Mouse (Mus musculus) cerebellum, adult 2 months (tissue): Measurements from ENCODE around the gene Olfr678. TPM values are rescaled to one million over a fixed set of nuclear protein-coding genes. Genes with fewer than 3 reads are reported as not detected.

Source experiments
- DNase-seq, 2 experiments: peaks; one replicate each; pipeline ENCODE4 v3.0.0; 2021
- H3K27ac ChIP-seq: fragments of 200-500 bp; 2 replicates; pipeline ENCODE4 v1.5.1; 2012; ENCODE audit warnings: low read length, control low read depth, inconsistent platforms; ENCODE audit not compliant: insufficient read depth
- H3K27me3 ChIP-seq: fragments of 200-500 bp; 2 replicates; pipeline ENCODE4 v1.6.1; 2012; ENCODE audit warnings: inconsistent platforms, mild to moderate bottlenecking, low read length, moderate library complexity; ENCODE audit not compliant: control insufficient read depth, insufficient read depth
- H3K4me1 ChIP-seq: fragments of 200-500 bp; 2 replicates; pipeline ENCODE4 v1.6.1; 2011; ENCODE audit warnings: low read length; ENCODE audit not compliant: control insufficient read depth, insufficient read depth
- H3K4me3 ChIP-seq: fragments of 200-500 bp; replicated peaks from 2 replicates; pipeline ENCODE3; 2011; ENCODE audit warnings: mild to moderate bottlenecking, low read depth, low read length, control low read depth; ENCODE audit not compliant: insufficient read depth
- CTCF ChIP-seq: fragments of 200-500 bp; IDR thresholded peaks from 2 replicates; pipeline ENCODE4 v1.5.1; 2011; ENCODE audit warnings: low read depth, mild to moderate bottlenecking, control low read depth, low read length, moderate library complexity, borderline replicate concordance; ENCODE audit not compliant: insufficient read depth
- POLR2A ChIP-seq: fragments of 200-500 bp; IDR thresholded peaks from 2 replicates; pipeline ENCODE4 v1.6.1; 2011; ENCODE audit warnings: low read length, control low read depth, borderline replicate concordance; ENCODE audit not compliant: insufficient read depth
- polyA plus RNA-seq: library from polyadenylated mRNA; depleted of rRNA; stranded (reverse); fragments of >200 nt; gene quantifications from 2 replicates; pipeline ENCODE4 v1.2.3, GENCODE M21; 2012; rRNA removed

Olfr678 gene
- polyA plus RNA-seq, 1 experiment: not detected

GRCm38 (mm10) chr7:105116536-105116935 lies 52.3 kb downstream of the Olfr678 start, which contains the start of gene Olfr681:
Olfr681 (plus strand) TSS chr7:105116836.
- TF ChIP-seq CTCF (no peak), POLR2A (no peak)
- no peak within 1 kb of the TSS for H3K27ac ChIP-seq
- no peaks in the 10 kb centered on the region for H3K4me1 ChIP-seq
- no peak for DNase-seq
- H3K27me3 ChIP-seq: no peaks in the 10 kb centered on the region
- H3K4me3 ChIP-seq: no peak within 1 kb of the TSS

Other genes starting within 250 kb of the Olfr678 start
- gene Usp17lb, start 221.9 kb upstream of the Olfr678 start, polyA plus RNA-seq: not detected in 2 replicates
- gene Usp17la, start 207.5 kb upstream of the Olfr678 start, polyA plus RNA-seq: not detected in 2 replicates
- not detected in 2 replicates for gene Olfr665, start 186.4 kb upstream of the Olfr678 start, polyA plus RNA-seq
- not detected in 2 replicates for gene Olfr666, start 168.5 kb upstream of the Olfr678 start, polyA plus RNA-seq
- gene Olfr667, start 143.0 kb upstream of the Olfr678 start, polyA plus RNA-seq: not detected in 2 replicates
- gene Olfr668, start 136.4 kb upstream of the Olfr678 start, polyA plus RNA-seq: not detected in 2 replicates
- not detected in 2 replicates for gene Olfr669, start 130.2 kb upstream of the Olfr678 start, polyA plus RNA-seq
- gene Olfr670, start 101.9 kb upstream of the Olfr678 start, polyA plus RNA-seq: not detected in 2 replicates
- gene Olfr671, start 85.3 kb upstream of the Olfr678 start, polyA plus RNA-seq: not detected in 2 replicates
- gene Olfr672, start 62.4 kb upstream of the Olfr678 start, polyA plus RNA-seq: not detected in 2 replicates
- not detected in 2 replicates for gene Olfr675, start 36.0 kb upstream of the Olfr678 start, polyA plus RNA-seq
- gene Olfr676, start 31.8 kb upstream of the Olfr678 start, polyA plus RNA-seq: not detected in 2 replicates
- gene Olfr677, start 13.1 kb upstream of the Olfr678 start, polyA plus RNA-seq: not detected in 2 replicates
- not detected in 2 replicates for gene Olfr679, start 16.7 kb downstream of the Olfr678 start, polyA plus RNA-seq
- gene Olfr680-ps1, start 28.3 kb downstream of the Olfr678 start, polyA plus RNA-seq: not detected in 2 replicates
- not detected in 2 replicates for gene Olfr681, start 52.4 kb downstream of the Olfr678 start, polyA plus RNA-seq
- gene Olfr683, start 82.5 kb downstream of the Olfr678 start, polyA plus RNA-seq: not detected in 2 replicates
- gene Olfr684, start 99.2 kb downstream of the Olfr678 start, polyA plus RNA-seq: not detected in 2 replicates
- gene Olfr685, start 121.5 kb downstream of the Olfr678 start, polyA plus RNA-seq: not detected in 2 replicates
- gene Olfr686, start 143.0 kb downstream of the Olfr678 start, polyA plus RNA-seq: not detected in 2 replicates
- gene Olfr688, start 223.6 kb downstream of the Olfr678 start, polyA plus RNA-seq: not detected in 2 replicates
- gene Olfr689, start 246.7 kb downstream of the Olfr678 start, polyA plus RNA-seq: not detected in 2 replicates